Mouse (Mus musculus) c-Kit-positive CD71-positive TER-119-positive erythroid progenitor cells, embryonic 14.5 days (primary cell): Measurements from ENCODE around the gene Rcc1l.
A peak's percentile ranks its signal among the peaks of the same experiment; 100 is the strongest.

Experiments used
- DNase-seq: peaks from one replicate; pipeline ENCODE4 v3.0.0-alpha.2; 2013; ENCODE audit warnings: low spot score

Gene Rcc1l

DNA sequence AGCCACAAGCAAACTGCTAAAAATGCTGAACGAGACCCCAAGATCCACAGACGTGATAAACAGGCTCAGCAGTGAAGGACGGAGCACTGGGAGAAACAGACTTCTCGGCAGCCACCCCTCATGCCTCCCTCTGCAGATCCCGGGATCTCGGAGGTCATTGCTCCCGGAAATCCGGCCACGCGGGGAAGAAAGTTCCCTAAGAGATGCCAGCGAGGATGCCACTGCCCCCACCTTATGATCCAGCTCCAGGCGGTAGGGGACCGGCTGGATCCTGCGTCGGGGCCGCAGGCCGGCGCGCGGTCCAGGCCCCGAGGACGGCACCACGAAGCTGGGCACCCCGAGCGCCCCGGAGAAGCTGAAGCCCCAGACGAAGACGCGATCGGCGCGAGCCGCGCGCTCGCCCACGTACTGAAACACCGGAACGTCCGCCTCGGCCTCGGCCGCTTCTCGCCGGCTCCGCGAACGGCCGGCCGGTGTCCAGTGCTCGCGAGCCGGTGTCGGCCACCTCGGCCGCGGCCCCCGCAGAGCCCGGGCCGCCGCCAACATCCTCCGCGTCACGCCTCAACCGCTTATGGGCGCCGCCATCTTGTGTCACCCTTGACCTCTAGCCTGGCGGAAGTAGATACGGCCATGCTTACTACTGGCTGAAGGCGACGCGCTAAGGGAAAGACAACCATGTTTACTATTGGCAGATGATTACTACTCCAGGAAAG, at the start of gene Rcc1l:
Rcc1l (minus strand) TSS at position 606 of the 713 bp plus-strand sequence.
- peak; percentile 84 for DNase-seq

DNA sequence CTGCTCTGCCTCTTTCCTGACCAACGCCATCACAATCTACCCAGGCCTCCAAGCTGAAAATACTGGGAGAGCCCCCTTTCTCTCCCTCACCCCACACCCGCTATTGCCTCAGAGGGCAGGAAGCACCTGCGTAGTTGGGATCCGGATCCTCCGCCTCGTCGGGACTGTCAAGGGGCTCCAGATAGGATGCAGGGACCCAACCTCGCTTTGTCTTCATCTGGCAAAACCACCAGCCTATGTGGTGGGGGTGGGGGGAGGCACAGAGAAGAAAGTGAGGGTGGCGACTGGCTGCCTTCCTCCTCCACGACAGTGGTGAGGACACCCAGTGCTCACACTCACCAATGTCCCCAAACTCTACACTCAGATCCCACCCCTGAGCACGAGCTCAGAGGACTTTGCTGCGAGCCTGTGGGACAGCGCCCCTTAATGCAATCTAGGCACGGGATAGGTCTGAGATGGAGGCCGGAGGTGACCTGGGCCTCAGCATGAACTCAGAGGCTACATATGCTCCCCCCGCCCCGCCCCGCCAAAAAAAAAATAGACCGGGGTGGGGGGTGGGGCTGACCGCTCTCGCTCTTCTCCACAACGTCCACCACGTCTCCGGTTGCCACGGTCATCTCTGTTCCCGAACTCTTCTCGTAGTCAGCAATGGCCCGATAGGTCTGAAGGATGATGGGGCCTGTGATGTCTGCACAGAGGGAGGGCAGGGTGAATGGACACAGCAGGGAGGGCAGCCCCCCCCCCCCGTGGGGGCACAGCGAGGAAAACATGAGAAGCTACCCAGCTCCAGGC, 48.7 kb upstream of the Rcc1l start:
- no peak for DNase-seq

- no peak for DNase-seq
These were observed 45.2 kb upstream of the Rcc1l start for GRCm38 (mm10) chr5:134221708-134222150.

DNA sequence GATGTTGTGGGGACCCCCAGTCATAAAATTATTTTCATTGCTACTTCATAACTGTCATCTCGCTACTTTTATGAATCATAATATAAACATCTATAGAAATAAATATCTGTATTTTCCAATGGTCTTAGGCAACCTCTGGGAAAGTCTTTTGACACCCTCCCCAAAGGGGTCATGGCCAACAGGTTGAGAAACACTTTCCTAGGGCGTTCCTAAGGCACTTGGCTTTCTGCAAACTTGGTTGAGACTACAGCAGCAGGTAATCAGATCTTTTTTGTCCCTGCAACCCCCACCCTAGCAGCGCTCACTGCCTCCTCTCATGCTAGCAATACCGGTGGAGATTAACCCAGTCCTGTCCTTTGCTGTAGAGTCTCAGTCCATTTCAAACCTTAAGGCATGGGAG, 44.7 kb upstream of the Rcc1l start:
- DNase-seq: no peak

GRCm38 (mm10) chr5:134217900-134218299, 41.3 kb upstream of the Rcc1l start:
- DNase-seq: no peak

GRCm38 (mm10) chr5:134214021-134214806, 37.6 kb upstream of the Rcc1l start:
- DNase-seq: no peak

DNA sequence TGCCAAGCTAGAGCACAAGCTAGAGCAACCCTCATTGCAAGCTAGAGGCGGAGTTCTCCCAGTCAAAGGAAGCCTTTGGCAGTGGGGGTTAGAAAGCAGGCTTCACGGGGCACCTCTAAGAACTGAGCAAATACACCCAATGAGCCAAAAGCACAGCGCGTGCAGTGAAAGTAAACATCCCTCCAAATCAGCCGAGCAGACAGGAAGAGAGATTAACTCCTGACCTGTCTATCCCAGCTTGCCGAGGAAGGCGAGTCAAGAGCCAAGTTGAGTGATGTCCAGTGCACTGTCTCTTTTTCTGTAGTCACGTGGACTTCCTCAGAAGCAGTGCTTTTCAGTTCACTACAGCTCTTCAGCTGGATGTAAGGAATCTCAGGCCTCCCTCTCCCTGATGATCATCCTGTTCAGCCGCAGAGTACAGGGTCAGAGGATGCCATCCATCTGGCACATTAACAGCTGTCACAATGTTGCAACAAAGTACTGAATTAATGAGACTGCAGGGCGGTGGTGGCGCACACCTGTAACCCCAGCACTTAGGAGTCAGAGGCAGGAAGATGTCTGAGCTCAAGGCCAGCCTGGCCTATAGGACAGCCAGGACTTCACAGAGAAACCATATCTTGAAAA, 33.5 kb upstream of the Rcc1l start:
- DNase-seq: no peak

- DNase-seq: no peak
These were observed 30.1 kb upstream of the Rcc1l start for GRCm38 (mm10) chr5:134206721-134207120.

DNA sequence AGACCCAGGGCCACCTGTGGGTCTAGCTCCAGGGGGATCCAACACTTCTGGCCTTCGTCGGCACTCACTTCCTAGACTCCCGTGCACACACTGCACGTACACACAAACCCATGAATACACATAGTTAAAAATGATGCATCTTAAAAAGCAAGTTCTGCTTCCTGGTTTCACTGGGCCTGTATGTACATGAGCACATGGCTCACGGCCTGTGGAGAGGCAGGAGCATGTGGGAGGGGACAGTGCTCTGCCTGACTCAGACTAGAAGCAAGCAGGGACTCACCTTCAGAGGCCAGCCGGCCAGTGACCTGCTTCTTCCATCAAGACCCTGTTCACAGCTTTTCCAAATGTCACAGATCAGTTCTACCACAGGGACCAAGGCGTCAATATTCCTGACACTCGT, 17.1 kb upstream of the Rcc1l start:
- no peak for DNase-seq

DNA sequence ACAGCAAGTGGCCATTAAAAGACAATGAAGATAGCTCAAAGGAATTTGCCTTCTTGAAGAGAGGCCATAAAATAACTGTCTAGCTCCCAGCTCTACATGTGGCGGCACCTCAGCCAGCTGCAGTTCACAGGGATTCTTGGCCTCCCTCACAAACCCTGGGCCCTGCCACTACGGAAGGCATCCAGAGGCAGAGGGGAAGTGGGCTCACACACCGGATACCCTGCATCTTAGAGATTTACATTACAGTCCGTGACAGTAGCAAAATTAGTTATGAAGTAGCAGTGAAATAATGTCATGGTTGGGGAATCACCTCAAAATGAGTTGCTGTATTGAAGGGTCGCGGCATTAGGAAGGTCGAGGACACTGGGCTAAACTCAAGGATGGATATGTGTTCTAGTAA, 12.0 kb upstream of the Rcc1l start:
- DNase-seq: no peak

GRCm38 (mm10) chr5:134186961-134187731, 10.6 kb upstream of the Rcc1l start:
- DNase-seq: peak; percentile 76

- no peak for DNase-seq
These were observed 9.5 kb upstream of the Rcc1l start for GRCm38 (mm10) chr5:134186059-134186458.

DNA sequence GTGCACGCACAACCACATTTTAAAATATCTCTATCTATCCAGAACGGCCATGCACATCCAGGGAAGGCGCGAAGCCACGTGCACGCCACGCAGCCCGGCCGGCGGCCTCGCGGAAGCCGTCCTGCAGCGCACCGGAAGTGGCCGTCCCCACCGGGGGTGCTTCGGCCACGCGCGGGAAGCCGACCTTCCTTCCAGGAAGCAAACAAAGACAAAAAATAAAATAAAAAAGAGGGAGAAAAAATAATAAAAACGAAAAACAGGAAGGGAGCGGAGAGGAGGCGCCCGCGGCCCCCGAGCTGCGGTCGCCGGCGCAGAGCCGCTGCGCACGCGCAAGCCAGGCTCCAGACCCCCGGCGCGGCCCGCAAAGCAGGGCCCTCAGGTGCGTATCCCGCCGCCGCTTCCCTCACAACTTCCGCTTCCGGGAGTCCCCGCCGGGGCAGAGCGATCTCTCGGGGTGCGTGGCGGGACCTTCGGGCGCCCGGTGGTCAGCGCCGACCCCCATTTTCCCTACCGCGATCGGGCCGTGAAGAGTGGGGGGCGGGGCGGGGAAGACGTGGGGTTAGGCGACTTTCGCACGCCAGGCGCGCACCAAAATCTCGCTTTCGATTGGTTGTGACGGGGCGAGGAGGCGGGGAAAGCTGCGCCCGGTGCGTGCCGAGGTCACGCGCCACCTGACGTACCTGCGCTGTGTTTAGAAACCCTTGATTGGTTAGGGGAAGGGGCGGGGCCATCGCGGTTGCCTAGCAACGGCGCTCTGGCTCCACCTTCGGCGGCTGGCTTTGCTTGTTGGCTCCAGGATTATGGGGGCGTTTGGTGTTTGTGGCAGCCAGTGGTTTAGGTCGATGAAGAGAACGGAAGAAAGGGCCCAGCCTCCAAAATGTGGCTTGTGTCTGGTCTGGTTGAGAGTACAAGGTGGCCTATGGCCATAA, 7.6 kb upstream of the Rcc1l start, which contains the start of gene Gtf2ird2:
Gtf2ird2 (plus strand) TSS at position 140 of the 929 bp plus-strand sequence.
- peak; percentile 98 for DNase-seq

DNA sequence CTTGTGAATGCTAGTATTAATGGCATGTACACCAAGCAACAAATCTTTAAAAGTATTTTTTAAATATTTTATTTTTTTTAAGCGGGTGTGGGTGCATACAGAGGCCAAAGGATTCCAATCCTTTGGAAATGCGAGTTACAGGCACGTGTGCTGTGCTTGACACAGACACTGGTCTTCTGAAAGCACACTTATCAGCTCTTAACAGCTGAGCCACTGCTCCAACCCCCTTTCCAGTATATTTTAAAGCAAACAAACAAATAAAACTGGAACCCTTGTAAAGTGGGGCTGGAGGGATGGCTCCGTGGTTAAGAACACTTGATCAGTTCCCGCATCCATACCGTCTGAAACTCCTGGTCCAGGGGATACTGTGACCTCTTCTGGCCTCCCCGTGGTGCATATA, 6.6 kb upstream of the Rcc1l start:
- DNase-seq: peak; percentile 36

DNA sequence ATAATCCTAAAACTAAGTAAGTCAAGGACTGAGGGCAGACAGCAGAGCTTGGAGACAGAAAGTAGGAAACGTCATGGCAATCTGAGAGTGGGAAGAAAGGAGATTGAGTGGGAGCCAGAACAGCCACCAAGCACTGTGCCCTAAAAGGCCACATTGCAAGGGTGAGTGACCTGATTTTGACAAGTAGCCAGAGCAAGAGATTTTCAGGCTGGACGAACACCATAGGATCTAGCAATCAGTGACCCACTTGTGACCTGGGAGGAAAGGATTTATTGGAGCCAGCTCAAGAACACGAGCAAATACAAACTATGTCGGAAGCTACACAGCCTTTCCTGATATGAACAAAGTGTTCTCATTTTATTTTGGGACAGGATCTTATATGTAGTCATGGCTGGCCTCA, 6.2 kb upstream of the Rcc1l start:
- no peak for DNase-seq

DNA sequence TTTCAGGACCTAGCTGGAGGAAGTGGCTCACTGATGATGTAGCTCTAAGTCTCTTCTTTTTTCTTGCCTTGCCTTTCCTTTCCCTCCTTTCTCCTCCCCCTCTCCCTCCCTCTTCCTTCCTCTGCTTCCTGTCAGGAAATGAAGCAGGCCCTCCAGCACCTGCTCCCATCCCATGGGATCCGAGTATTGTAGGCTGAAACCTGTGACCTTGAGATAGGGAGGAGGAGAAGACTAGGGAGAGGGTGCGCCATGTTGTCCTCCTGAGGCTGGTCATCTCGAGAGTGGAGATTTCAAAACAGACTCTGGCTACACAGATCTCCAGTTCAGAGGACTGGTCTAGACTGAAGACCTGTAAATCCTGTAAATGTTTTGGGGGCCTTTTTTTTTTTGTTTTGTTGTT, 5.6 kb upstream of the Rcc1l start:
- no peak for DNase-seq

DNA sequence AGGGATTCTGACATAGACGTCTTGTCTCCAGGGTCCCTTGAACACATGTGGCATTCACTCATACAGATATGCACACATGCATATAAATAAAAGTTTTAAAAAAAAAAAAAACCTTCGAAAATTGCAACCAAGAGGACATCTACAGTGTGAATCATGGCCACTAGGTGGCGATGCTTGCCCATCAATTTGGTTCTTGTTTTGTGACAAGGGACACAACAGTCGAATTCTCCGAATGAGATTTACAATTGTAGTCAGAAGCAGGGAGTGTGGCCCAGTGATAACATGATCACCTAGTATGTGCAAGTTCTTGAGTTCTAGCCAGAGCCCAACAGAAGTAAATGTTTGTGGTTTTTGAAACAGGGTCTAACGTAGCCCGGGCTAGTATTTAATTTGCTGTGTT, 3.3 kb upstream of the Rcc1l start:
- DNase-seq: peak; percentile 83

GRCm38 (mm10) chr5:134178536-134178935, 2.0 kb upstream of the Rcc1l start:
- DNase-seq: no peak

DNA sequence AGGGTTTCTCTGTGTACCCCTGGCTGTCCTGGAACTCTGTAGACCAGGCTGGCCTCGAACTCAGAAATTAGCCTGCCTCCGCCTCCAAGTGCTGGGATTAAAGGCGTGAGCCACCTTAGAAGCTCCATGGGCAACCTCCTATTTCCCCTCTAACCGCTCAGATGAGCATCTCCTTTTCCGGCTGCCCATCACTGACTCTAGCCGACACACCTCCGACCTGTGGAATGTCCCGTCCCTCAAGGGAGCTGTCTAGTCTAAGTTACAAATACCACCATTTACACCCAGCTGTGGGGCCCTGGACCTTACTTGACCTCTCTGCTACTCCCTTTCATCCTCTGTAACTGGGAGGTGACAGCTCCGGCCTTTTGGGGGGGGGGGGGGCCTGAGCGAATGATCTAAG, 878 bp downstream of the Rcc1l start:
- peak; percentile 29 for DNase-seq

DNA sequence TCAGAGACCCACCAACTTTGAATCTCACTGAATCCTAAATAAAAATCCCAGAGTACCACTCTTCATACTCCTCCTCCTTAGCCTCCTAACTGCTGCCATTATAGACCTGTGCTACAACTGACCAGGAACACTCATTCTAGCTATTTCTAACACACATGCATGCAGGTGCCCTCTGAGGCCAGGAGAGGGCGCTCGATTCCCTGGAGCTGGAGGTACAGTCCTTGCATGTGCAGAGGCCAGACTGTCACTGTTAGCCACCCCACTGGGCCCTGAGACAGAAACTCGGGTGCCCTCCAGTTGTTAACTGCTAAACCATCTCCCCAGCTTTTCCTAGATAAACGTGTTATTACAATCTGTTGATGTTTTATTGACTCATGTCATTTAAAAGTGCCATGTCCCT, 3.4 kb downstream of the Rcc1l start:
- DNase-seq: peak; percentile 60
